Mouse (Mus musculus) lung, adult 2 months (tissue): ENCODE measurements at regions not wholly inside any gene's neighbourhood (a gene's known extent, or its start where the extent isn't known, plus 50 kb on each side); places are given as distances from the start of the nearest gene placed in this dataset.

Source experiments
- CTCF ChIP-seq: fragments of 200-500 bp; IDR thresholded peaks from 2 replicates; pipeline ENCODE4 v1.5.1; 2011; ENCODE audit warnings: mild to moderate bottlenecking, low read length, control low read depth; ENCODE audit not compliant: insufficient read depth
- POLR2A ChIP-seq: fragments of 200-500 bp; IDR thresholded peaks from 2 replicates; pipeline ENCODE4 v1.6.1; 2011; ENCODE audit warnings: low read depth, mild to moderate bottlenecking, control low read depth, low read length, borderline replicate concordance; ENCODE audit errors: extremely low read depth

DNA sequence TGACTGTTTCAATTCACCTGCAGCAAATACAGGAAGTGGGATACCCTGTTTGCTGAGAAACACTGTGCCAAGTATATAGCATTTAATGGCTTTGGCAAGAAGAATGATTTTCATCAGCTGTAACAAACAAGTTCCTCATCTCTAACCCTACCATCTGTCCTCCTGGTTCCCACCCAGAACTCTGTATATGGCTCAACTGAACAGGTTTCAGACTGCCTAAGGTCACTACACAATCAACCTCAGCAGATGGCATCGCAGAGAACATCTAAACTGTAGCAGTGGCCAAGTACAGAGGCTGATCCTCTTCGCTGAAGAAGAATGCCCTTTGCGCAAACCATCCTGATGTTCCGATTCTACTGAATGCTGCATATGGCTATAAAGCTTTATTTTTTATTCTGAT lies 668.8 kb upstream of the Foxg1 start:
- TF ChIP-seq CTCF (no peak), POLR2A (no peak)
